Mouse (Mus musculus): ENCODE data around the gene Tenm2. TPM values are rescaled to one million over a fixed set of nuclear protein-coding genes. Genes with fewer than 3 reads are reported as not detected.

Tenm2 gene
- total and polyA plus RNA-seq, 3 experiments = not detected

- Histone ChIP-seq H3K9me3 (replicated peaks; ENCODE audit: low read length) (peaks cover 68% of the 10 kb centered on the region), H3K36me3 (replicated peaks in 1 of 2; ENCODE audit: control insufficient read depth in 1 of 2, insufficient read depth in 1 of 2, low read length in 1 of 2) (no peaks in the 10 kb centered on the region), H3K9ac (ENCODE audit: insufficient read depth, low read depth) (no peak overlapping the region), H3K79me2 (replicated peaks; ENCODE audit: control insufficient read depth, extremely low read depth, insufficient read depth, poor library complexity, severe bottlenecking) (no peaks in the 10 kb centered on the region), H3K4me2 (ENCODE audit: insufficient read depth, low read depth, poor library complexity, severe bottlenecking) (no peak overlapping the region), H3K27me3 (replicated peaks) (no peaks in the 10 kb centered on the region), H3K4me3 (replicated peaks in 1 of 3; ENCODE audit: low read depth in 2 of 3, low read length in 2 of 3, poor library complexity in 1 of 3) (no peak overlapping the region), H3K27ac (ENCODE audit: insufficient read depth, low read depth) (no peak overlapping the region), H3K4me1 (ENCODE audit: control insufficient read depth in 1 of 2, insufficient read depth in 2 of 2) (no peaks in the 10 kb centered on the region)
- in situ Hi-C loops (cut with MboI; ENCODE audit: low pct_ligation_motif_present, low pct_unique_long_range_greater_than_20kb, low sequenced_read_pairs) = no loop called here
- TF ChIP-seq JUND (conservative IDR thresholded peaks at IDR 0.05; ENCODE audit: low read depth, low read length) (no peak), TCF12 (IDR thresholded peaks at IDR 0.05; ENCODE audit: low read depth, low read length) (no peak), E2F4 (IDR thresholded peaks at IDR 0.05; ENCODE audit: insufficient replicate concordance, low read depth, low read length) (no peak), RAD21 (IDR thresholded peaks at IDR 0.05; ENCODE audit: low read depth, low read length) (no peak), JUN (IDR thresholded peaks at IDR 0.05; ENCODE audit: insufficient read depth, low read depth, low read length) (no peak), EP300 (IDR thresholded peaks at IDR 0.05; ENCODE audit: low read length) (no peak), KAT2A (IDR thresholded peaks at IDR 0.05; ENCODE audit: insufficient replicate concordance, low read length) (no peak), MYC (IDR thresholded peaks at IDR 0.05; ENCODE audit: low read depth, low read length) (no peak), BHLHE40 (IDR thresholded peaks at IDR 0.05; ENCODE audit: low read depth, low read length) (no peak), USF2 (conservative IDR thresholded peaks at IDR 0.05; ENCODE audit: low read depth, low read length) (no peak), NELFE (IDR thresholded peaks at IDR 0.05; ENCODE audit: low read depth, low read length) (no peak), HCFC1 (IDR thresholded peaks at IDR 0.05; ENCODE audit: low read depth, low read length) (no peak), RCOR1 (conservative IDR thresholded peaks at IDR 0.05; ENCODE audit: low read depth, low read length) (no peak), SMC3 (IDR thresholded peaks at IDR 0.05; ENCODE audit: low read depth, low read length) (no peak), MAZ (IDR thresholded peaks at IDR 0.05; ENCODE audit: low read depth, low read length) (no peak), MEF2A (IDR thresholded peaks at IDR 0.05; ENCODE audit: borderline replicate concordance, low read depth, low read length) (no peak), CHD2 (IDR thresholded peaks at IDR 0.05; ENCODE audit: low read length) (no peak)
- dilution Hi-C loops (cut with MboI; ENCODE audit: extremely low pct_ligation_motif_present, extremely low pct_unique_long_range_greater_than_20kb, low sequenced_read_pairs) = no loop called here
- no peak for DNase-seq (ENCODE audit: extremely low read depth)
Observed at GRCm38 (mm10) chr11:36988776-36989565, 246.8 kb downstream of the Tenm2 start.

DNA sequence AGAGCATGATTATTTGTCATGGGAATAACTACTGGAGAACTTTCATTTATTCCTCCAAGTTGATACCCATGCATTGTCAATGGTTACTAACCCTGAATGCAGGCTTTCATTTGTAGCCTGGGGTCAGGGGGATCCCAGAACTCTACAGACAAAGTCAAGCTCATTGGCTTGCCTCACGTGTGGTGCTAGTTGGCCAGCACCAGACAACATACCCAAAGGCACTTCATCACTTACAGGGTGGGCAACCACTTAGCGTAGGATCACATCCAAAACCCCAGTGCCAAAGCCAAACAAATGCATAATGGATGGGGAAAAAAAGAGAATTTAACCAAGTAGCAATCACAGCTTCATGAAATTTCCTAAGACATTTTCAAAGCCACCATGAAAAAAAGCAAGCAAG is 261.6 kb downstream of the Tenm2 start:
- Histone ChIP-seq H3K9me3 (replicated peaks; ENCODE audit: low read length) (peaks cover 52% of the 10 kb centered on the region), H3K36me3 (replicated peaks in 1 of 2; ENCODE audit: control insufficient read depth in 1 of 2, insufficient read depth in 1 of 2, low read length in 1 of 2) (no peaks in the 10 kb centered on the region), H3K4me1 (ENCODE audit: control insufficient read depth in 1 of 2, insufficient read depth in 2 of 2) (no peaks in the 10 kb centered on the region), H3K79me2 (replicated peaks; ENCODE audit: control insufficient read depth, extremely low read depth, insufficient read depth, poor library complexity, severe bottlenecking) (no peaks in the 10 kb centered on the region), H3K9ac (ENCODE audit: insufficient read depth, low read depth) (no peak overlapping the region), H3K27me3 (replicated peaks) (no peaks in the 10 kb centered on the region), H3K4me3 (replicated peaks in 1 of 3; ENCODE audit: low read depth in 2 of 3, low read length in 2 of 3, poor library complexity in 1 of 3) (no peak overlapping the region), H3K4me2 (ENCODE audit: insufficient read depth, low read depth, poor library complexity, severe bottlenecking) (no peak overlapping the region), H3K27ac (ENCODE audit: insufficient read depth, low read depth) (no peak overlapping the region)
- DNase-seq (ENCODE audit: extremely low read depth) = no peak
- no peak for TF ChIP-seq ELF1 (IDR thresholded peaks at IDR 0.05; ENCODE audit: low read depth, low read length)
- TF ChIP-seq JUN (IDR thresholded peaks at IDR 0.05; ENCODE audit: insufficient read depth, low read depth, low read length) = no peak
- TF ChIP-seq RCOR1 (conservative IDR thresholded peaks at IDR 0.05; ENCODE audit: low read depth, low read length) = no peak
- TF ChIP-seq CTCF (conservative IDR thresholded peaks at IDR 0.05 in 1 of 2, IDR thresholded peaks at IDR 0.05 in 1 of 2; ENCODE audit: low read depth in 2 of 2, low read length in 2 of 2) = no peak
- no peak for TF ChIP-seq JUND (conservative IDR thresholded peaks at IDR 0.05; ENCODE audit: low read depth, low read length)
- no peak for TF ChIP-seq MYC (IDR thresholded peaks at IDR 0.05; ENCODE audit: low read depth, low read length)
- TF ChIP-seq USF2 (conservative IDR thresholded peaks at IDR 0.05; ENCODE audit: low read depth, low read length) = no peak
- TF ChIP-seq IRF4 (IDR thresholded peaks at IDR 0.05; ENCODE audit: low read depth, low read length) = no peak
- no peak for TF ChIP-seq ZC3H11A (IDR thresholded peaks at IDR 0.05; ENCODE audit: low read depth, low read length)
- dilution Hi-C loops (cut with MboI; ENCODE audit: extremely low pct_ligation_motif_present, extremely low pct_unique_long_range_greater_than_20kb, low sequenced_read_pairs) (no loop called here), in situ Hi-C loops (cut with MboI; ENCODE audit: low pct_ligation_motif_present, low pct_unique_long_range_greater_than_20kb, low sequenced_read_pairs) (no loop called here)
